Mouse (Mus musculus): ENCODE measurements around the gene Slc4a8. TPM values are rescaled to one million over a fixed set of nuclear protein-coding genes. Genes with fewer than 3 reads are reported as not detected.
A peak's percentile ranks its signal among the peaks of the same experiment; 100 is the strongest.

The Slc4a8 gene
- total RNA-seq, 2 experiments from 2014 or later, result 74.4 to 77.9 TPM

- DNase-seq (ENCODE audit: low spot score in 2 of 2), result peak; percentile 39 to 44
Measured at GRCm38 (mm10) chr15:100825249-100825856, 63.8 kb downstream of the Slc4a8 start.

DNA sequence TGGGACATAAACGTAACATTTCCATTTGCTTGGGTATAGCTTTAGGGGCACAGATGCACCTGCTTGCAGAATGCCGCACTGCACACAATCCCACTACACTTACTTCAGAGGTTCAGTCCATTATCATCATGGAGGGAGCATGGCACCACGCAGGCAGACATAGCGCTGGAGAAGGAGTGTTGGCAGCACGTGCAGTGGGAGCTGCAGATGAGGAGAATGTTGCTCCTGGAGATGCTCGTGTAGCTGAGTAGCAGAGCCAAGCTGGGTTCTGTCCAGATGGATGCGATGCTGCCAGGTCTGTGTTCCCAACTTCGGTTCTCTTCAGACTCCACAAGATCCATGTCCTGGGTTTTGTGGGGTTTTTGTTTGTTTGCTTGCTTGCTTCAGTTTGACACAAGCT, 64.5 kb downstream of the Slc4a8 start:
- DNase-seq (ENCODE audit: low spot score in 2 of 2), result no peak

GRCm38 (mm10) chr15:100829775-100830174, 68.2 kb downstream of the Slc4a8 start:
- DNase-seq (ENCODE audit: low spot score in 2 of 2), result peak; percentile 77 to 89

DNA sequence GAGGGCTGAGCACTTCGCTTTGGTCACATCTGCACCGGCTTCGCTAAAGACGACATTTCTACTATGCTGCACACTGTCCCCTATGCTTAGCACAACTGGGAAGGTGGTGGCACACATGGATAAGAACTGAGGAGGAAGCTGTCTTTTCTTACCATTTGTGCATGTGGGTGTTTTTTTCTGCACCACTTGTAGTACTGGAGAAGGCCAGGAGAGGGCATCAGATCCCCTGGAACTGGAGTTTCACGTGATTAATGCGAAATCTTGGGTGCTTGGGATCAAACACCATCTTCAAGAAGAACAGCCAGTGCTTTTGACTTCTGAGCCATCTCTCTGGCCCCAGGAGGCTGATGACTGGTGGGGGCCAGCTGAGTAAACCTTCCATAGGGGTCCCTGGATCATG, 69.1 kb downstream of the Slc4a8 start:
- DNase-seq (ENCODE audit: low spot score in 2 of 2), result no peak

DNA sequence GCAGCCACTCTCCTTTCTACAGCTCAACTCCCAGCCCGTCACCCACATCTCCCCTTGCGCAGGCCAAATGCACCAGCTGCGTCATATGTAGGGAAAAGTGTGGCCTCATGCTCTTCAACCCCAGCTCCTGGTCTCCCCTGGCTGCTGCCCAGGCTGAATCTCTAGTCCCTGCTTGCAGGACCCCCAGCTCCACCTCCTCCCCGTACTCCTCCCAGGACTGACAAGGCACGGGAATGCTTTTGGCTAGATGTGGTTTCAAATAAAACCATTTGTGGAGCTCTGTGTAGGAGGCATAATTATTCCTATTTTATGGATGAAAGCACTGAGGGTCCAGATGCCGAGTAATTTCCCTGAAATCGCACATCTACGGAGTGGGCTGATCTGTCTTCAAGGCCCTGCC, 70.6 kb downstream of the Slc4a8 start:
- DNase-seq (ENCODE audit: low spot score in 2 of 2), result peak; percentile 38 to 77

- peak; percentile 50 to 57 for DNase-seq (ENCODE audit: low spot score in 2 of 2)
Measured at GRCm38 (mm10) chr15:100832784-100833183, 71.2 kb downstream of the Slc4a8 start.

- no peak for DNase-seq (ENCODE audit: low spot score in 2 of 2)
Measured at GRCm38 (mm10) chr15:100836729-100837128, 75.2 kb downstream of the Slc4a8 start.

- DNase-seq (ENCODE audit: low spot score in 2 of 2), result peak; percentile 44 to 74
Measured at GRCm38 (mm10) chr15:100838607-100839207, 77.2 kb downstream of the Slc4a8 start.

DNA sequence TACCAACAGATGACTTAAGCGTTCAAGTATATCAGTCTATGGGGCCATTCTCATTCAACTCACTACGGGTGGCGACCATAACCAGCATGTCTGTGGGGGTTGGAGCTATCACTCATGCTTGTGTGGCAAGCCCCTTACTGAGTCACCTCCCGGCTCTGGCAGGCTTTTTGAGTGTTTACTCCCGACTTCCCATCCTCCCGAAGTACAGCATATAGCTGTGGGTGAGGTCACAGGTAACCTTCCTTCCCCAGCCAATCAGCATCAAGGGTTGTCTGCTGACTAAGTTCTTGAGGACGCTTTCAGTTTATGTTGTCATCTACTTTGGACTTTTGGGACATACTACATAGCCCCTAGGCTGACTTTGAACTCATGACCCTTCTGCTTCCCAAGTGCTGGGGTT, 82.8 kb downstream of the Slc4a8 start:
- DNase-seq (ENCODE audit: low spot score in 2 of 2), result no peak

DNA sequence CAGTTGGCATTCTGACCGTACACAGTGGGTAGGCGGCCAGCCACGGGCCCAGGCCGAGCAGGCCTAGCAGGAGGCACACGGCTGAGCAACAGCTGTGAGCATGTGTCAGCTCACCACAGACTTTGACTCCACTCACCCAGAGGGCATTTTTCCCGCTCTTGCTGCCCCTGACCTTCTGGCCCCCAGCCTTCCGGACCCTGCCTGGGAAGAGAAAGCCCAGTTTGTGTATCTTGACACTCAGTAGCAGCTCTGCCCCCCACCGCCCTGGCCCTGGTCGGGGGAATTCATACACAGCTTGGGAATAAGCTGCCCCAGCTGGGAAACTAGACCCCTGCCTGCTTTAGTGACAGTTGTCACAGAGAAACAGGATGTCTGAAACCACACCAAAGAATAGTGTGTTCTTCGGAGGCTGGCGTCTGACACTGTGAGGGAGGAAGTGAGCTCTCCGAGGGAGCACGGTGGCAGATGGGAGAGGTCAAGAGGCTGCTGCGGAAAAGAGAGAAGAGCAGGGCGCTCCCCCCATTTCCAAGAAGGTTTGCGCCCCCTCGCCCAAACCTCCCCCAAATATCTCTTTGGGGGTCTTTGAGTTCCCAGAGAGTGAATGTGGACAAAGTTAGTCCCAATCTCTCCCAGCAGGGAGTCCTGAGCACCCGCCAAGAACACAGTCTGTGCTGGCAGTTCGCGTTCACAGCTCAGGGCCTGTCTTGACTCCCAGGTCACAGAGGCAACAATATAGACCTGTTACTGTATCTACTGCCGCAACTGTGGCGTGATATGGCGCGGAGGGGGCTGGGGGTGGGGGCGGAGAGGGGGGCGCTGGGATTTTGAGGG, 83.7 kb downstream of the Slc4a8 start:
- DNase-seq (ENCODE audit: low spot score in 2 of 2), result no peak

GRCm38 (mm10) chr15:100847193-100847592, 85.6 kb downstream of the Slc4a8 start:
- no peak for DNase-seq (ENCODE audit: low spot score in 2 of 2)

DNA sequence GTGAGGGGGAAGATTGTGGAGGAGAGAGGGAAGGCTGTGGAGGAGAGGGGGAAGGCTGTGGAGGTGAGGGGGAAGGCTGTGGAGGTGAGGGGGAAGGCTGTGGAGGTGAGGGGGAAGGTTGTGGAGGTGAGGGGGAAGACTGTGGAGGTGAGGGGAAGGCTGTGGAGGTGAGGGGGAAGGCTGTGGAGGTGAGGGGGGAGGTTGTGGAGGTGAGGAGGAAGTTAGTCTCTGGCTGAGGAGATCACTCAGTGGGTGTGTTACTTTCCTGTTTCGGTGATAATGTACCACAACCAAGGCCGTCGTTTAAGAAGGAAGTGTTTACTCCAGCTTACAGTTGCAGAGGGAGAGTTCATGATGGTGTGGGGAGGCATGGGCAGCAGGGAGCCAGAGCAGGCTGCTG, 96.0 kb downstream of the Slc4a8 start:
- DNase-seq (ENCODE audit: low spot score in 2 of 2), result no peak

DNA sequence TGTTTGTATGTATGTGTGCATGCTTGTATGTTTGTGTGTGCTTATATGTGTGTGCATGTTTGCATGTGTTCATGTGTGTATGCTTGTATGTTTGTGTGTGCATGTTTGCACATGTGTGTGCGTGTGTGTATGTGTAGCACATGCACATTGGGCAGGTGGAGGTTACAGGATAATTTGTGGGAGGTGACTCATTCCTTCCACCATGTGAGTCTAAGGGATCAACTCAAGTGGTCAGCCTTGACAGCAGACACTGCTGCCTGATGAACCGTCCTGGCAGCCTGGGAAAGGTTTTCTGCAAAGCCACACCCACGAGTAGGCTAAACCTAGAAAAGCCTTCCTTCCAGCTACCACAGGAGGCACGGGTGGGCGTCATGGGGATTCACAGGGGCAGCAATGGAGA, 99.3 kb downstream of the Slc4a8 start:
- no peak for DNase-seq (ENCODE audit: low spot score in 2 of 2)

GRCm38 (mm10) chr15:100865556-100865955, 104.0 kb downstream of the Slc4a8 start:
- DNase-seq (ENCODE audit: low spot score in 2 of 2), result no peak

DNA sequence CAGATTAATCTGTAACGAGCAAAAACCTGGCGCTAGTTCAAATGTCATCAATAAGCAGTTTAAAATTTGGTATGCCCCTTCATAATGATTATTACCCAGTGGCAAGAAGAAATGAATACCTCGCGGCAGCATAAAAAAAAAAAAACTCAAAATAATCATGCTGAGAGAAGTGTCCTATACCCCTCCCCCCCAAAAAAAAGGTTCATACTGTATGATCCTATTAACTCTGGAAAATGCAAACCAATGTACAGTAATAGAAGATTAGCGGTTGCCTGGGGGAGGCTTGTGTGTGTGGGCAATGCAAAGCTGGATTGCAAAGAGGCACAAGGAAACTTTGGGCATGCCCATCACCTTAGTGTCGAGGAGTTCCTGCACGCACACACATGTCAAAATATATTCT, 108.0 kb downstream of the Slc4a8 start, which contains the start of gene Scn8a:
Gene Scn8a, plus strand, starts transcription at position 301 of the 400 bp plus-strand sequence.
- DNase-seq (ENCODE audit: low spot score in 2 of 2), result no peak

DNA sequence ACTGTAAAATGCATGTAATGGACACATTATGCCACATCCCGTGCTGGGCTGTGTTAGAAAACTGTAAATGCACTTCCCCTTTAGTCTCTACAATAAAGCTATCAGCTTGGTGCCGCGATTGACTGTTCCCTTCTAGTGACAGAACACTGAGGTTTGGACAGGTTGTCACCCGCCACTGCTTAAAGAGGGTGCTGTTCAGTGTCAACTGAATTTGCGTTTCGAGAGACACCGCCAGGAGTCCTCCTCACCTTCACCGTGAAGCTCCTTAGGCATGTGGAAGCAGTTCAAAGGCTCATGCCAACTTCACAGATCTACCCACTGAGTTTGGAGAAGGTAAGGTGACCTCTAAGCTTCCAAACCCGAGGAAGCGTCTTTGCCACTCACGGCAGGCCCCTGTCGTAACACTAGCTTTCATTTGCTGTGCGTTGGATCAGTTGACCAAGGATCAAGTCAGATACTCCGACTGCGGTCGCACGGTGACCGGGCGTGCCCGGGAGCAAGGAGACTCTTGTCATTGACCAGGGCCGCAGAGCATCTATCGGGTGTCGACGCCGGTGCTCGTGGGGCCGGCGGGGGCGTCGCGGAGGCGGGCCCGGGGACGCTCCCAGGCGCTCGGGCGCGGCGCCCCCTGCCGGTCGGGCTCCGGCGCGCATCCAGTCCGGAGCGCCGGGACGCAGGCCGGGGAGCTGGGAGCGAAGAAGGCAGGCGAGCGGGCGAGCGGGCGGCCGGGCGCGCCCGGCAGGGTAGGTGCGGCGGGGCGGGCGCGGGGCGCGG, 108.6 kb downstream of the Slc4a8 start:
- peak; percentile 75 to 79 for DNase-seq (ENCODE audit: low spot score in 2 of 2)

GRCm38 (mm10) chr15:100870775-100871106, 109.2 kb downstream of the Slc4a8 start:
- DNase-seq (ENCODE audit: low spot score in 2 of 2), result peak in 1 of 2 experiments; percentile 72

GRCm38 (mm10) chr15:100871107-100872011, 109.8 kb downstream of the Slc4a8 start:
- peak in 1 of 2 experiments; percentile 63 for DNase-seq (ENCODE audit: low spot score in 2 of 2)

- peak in 1 of 2 experiments; percentile 45 for DNase-seq (ENCODE audit: low spot score in 2 of 2)
Measured at GRCm38 (mm10) chr15:100873155-100873554, 111.6 kb downstream of the Slc4a8 start.

Data from layer of hippocampus, adult 18-20 months (tissue).